Mouse (Mus musculus) embryonic facial prominence, embryonic 12.5 days (tissue): ENCODE data around the gene Alk. TPM values are rescaled to one million over a fixed set of nuclear protein-coding genes. Genes with fewer than 3 reads are reported as not detected.

Experiments used
- ATAC-seq: fragments of 200-750 bp; cut with Nextera tagmentation; 2 replicates; pipeline ENCODE4 v1.8.0; 2017; ENCODE audit not compliant: insufficient number of reproducible peaks, insufficient read depth, low FRiP score, low TSS enrichment
- H3K27ac ChIP-seq: fragments of 300-500 bp; sonication (generic); 2 replicates; pipeline ENCODE4 v1.5.1; 2016; ENCODE audit warnings: mild to moderate bottlenecking
- H3K27me3 ChIP-seq: fragments of 300-500 bp; sonication (generic); 2 replicates; pipeline ENCODE4 v1.6.1; 2016; ENCODE audit warnings: mild to moderate bottlenecking, moderate library complexity
- H3K36me3 ChIP-seq: fragments of 300-500 bp; sonication (generic); 2 replicates; pipeline ENCODE4 v1.6.1; 2016; ENCODE audit warnings: mild to moderate bottlenecking
- H3K4me1 ChIP-seq: fragments of 300-500 bp; sonication (generic); 2 replicates; pipeline ENCODE4 v1.6.1; 2016
- H3K4me2 ChIP-seq: fragments of 300-500 bp; sonication (generic); replicated peaks from 2 replicates; pipeline ENCODE4 v1.6.1; 2016; ENCODE audit warnings: mild to moderate bottlenecking, moderate library complexity
- H3K4me3 ChIP-seq: fragments of 300-500 bp; sonication (generic); 2 replicates; pipeline ENCODE4 v1.5.1; 2016; ENCODE audit warnings: mild to moderate bottlenecking
- H3K9ac ChIP-seq: fragments of 300-500 bp; sonication (generic); 2 replicates; pipeline ENCODE4 v1.6.1; 2016; ENCODE audit warnings: mild to moderate bottlenecking, moderate library complexity
- H3K9me3 ChIP-seq: fragments of 300-500 bp; sonication (generic); 2 replicates; pipeline ENCODE4 v1.6.1; 2016; ENCODE audit warnings: mild to moderate bottlenecking, moderate library complexity
- WGBS: fragments of 180-500 bp; shearing (Covaris S2); methylation state at CpG from one replicate; pipeline ENCODE4 v1.1.7; 2016; 5-methylcytosine and 5-hydroxymethylcytosine counted together
- polyA plus RNA-seq: library from polyadenylated mRNA; unstranded; fragments of >200 nt; fragmentation: Nextera tagmentation; extraction: Ambion mirVana; gene quantifications from 2 replicates; pipeline ENCODE4 v1.2.1, GENCODE M21; 2016

The Alk gene
- polyA plus RNA-seq, 1 experiment from 2014 or later: 1.0 TPM

GRCm38 (mm10) chr17:72039176-72039948 lies 565.1 kb downstream of the Alk start:
- no peak overlapping the region for H3K9ac ChIP-seq
- no peaks in the 10 kb centered on the region for H3K27me3 ChIP-seq
- no peak overlapping the region for H3K27ac ChIP-seq
- no peaks in the 10 kb centered on the region for H3K9me3 ChIP-seq
- no peak for ATAC-seq
- no peaks in the 10 kb centered on the region for H3K4me1 ChIP-seq
- H3K4me2 ChIP-seq: no peak overlapping the region
- H3K4me3 ChIP-seq: no peak overlapping the region
- WGBS: 82% methylated on average over 7 of the region's 7 CpGs
- no peaks in the 10 kb centered on the region for H3K36me3 ChIP-seq

- H3K4me2 ChIP-seq: no peak overlapping the region
- H3K4me1 ChIP-seq: no peaks in the 10 kb centered on the region
- H3K27ac ChIP-seq: no peak overlapping the region
- no peaks in the 10 kb centered on the region for H3K27me3 ChIP-seq
- H3K36me3 ChIP-seq: no peaks in the 10 kb centered on the region
- WGBS: 83% methylated on average over 5 of the region's 5 CpGs
- no peak for ATAC-seq
- H3K9me3 ChIP-seq: no peaks in the 10 kb centered on the region
- H3K9ac ChIP-seq: no peak overlapping the region
- H3K4me3 ChIP-seq: no peak overlapping the region
Measured at GRCm38 (mm10) chr17:72038371-72038770, 566.1 kb downstream of the Alk start.

- H3K4me1 ChIP-seq: no peaks in the 10 kb centered on the region
- H3K36me3 ChIP-seq: no peaks in the 10 kb centered on the region
- H3K27me3 ChIP-seq: no peaks in the 10 kb centered on the region
- H3K4me3 ChIP-seq: no peak overlapping the region
- no peak overlapping the region for H3K9ac ChIP-seq
- 80% methylated on average over 7 of the region's 7 CpGs for WGBS
- H3K27ac ChIP-seq: no peak overlapping the region
- H3K4me2 ChIP-seq: no peak overlapping the region
- ATAC-seq: no peak
- no peaks in the 10 kb centered on the region for H3K9me3 ChIP-seq
Measured at GRCm38 (mm10) chr17:72030672-72031071, 573.8 kb downstream of the Alk start.

- Histone ChIP-seq H3K27me3 (no peaks in the 10 kb centered on the region), H3K36me3 (no peaks in the 10 kb centered on the region), H3K4me3 (no peak overlapping the region), H3K9ac (no peak overlapping the region), H3K4me2 (no peak overlapping the region), H3K27ac (no peak overlapping the region), H3K4me1 (no peaks in the 10 kb centered on the region), H3K9me3 (no peaks in the 10 kb centered on the region)
- ATAC-seq: no peak
- WGBS: 70% methylated on average over 9 of the region's 9 CpGs
Measured at GRCm38 (mm10) chr17:72023323-72023722, 581.1 kb downstream of the Alk start.

GRCm38 (mm10) chr17:72021733-72022669 lies 582.4 kb downstream of the Alk start:
- Histone ChIP-seq H3K27ac (no peak overlapping the region), H3K9me3 (no peaks in the 10 kb centered on the region), H3K27me3 (no peaks in the 10 kb centered on the region), H3K9ac (no peak overlapping the region), H3K4me2 (no peak overlapping the region), H3K4me1 (no peaks in the 10 kb centered on the region), H3K4me3 (no peak overlapping the region), H3K36me3 (no peaks in the 10 kb centered on the region)
- no peak for ATAC-seq
- WGBS: 75% methylated on average over 10 of the region's 10 CpGs

- no peak overlapping the region for H3K4me2 ChIP-seq
- no peaks in the 10 kb centered on the region for H3K4me1 ChIP-seq
- H3K36me3 ChIP-seq: no peaks in the 10 kb centered on the region
- no peaks in the 10 kb centered on the region for H3K27me3 ChIP-seq
- no peak overlapping the region for H3K9ac ChIP-seq
- H3K4me3 ChIP-seq: no peak overlapping the region
- H3K27ac ChIP-seq: no peak overlapping the region
- H3K9me3 ChIP-seq: no peaks in the 10 kb centered on the region
- ATAC-seq: no peak
Measured at GRCm38 (mm10) chr17:72017329-72017728, 587.1 kb downstream of the Alk start.

GRCm38 (mm10) chr17:72015253-72015652 lies 589.2 kb downstream of the Alk start:
- 85% methylated on average over 3 of the region's 3 CpGs for WGBS
- Histone ChIP-seq H3K27me3 (no peaks in the 10 kb centered on the region), H3K9ac (no peak overlapping the region), H3K27ac (no peak overlapping the region), H3K4me2 (no peak overlapping the region), H3K4me1 (no peaks in the 10 kb centered on the region), H3K4me3 (no peak overlapping the region), H3K9me3 (no peaks in the 10 kb centered on the region), H3K36me3 (no peaks in the 10 kb centered on the region)
- ATAC-seq: no peak

- ATAC-seq: no peak
- no peak overlapping the region for H3K27ac ChIP-seq
- no peaks in the 10 kb centered on the region for H3K4me1 ChIP-seq
- 48% methylated on average over 9 of the region's 9 CpGs for WGBS
- no peaks in the 10 kb centered on the region for H3K36me3 ChIP-seq
- no peak overlapping the region for H3K4me3 ChIP-seq
- H3K9ac ChIP-seq: no peak overlapping the region
- H3K27me3 ChIP-seq: no peaks in the 10 kb centered on the region
- H3K9me3 ChIP-seq: no peaks in the 10 kb centered on the region
- H3K4me2 ChIP-seq: no peak overlapping the region
Measured at GRCm38 (mm10) chr17:72012775-72013174, 591.7 kb downstream of the Alk start.

- 87% methylated on average over 2 of the region's 2 CpGs for WGBS
- no peaks in the 10 kb centered on the region for H3K9me3 ChIP-seq
- ATAC-seq: no peak
- no peak overlapping the region for H3K27ac ChIP-seq
- no peak overlapping the region for H3K4me3 ChIP-seq
- H3K36me3 ChIP-seq: no peaks in the 10 kb centered on the region
- H3K4me1 ChIP-seq: no peaks in the 10 kb centered on the region
- no peaks in the 10 kb centered on the region for H3K27me3 ChIP-seq
- no peak overlapping the region for H3K9ac ChIP-seq
- H3K4me2 ChIP-seq: no peak overlapping the region
Measured at GRCm38 (mm10) chr17:72009836-72010235, 594.6 kb downstream of the Alk start.

GRCm38 (mm10) chr17:72008389-72008788 lies 596.0 kb downstream of the Alk start:
- no peaks in the 10 kb centered on the region for H3K27me3 ChIP-seq
- no peak for ATAC-seq
- no peaks in the 10 kb centered on the region for H3K9me3 ChIP-seq
- H3K36me3 ChIP-seq: no peaks in the 10 kb centered on the region
- no peak overlapping the region for H3K27ac ChIP-seq
- no peak overlapping the region for H3K4me3 ChIP-seq
- no peak overlapping the region for H3K4me2 ChIP-seq
- H3K4me1 ChIP-seq: no peaks in the 10 kb centered on the region
- 83% methylated on average over 5 of the region's 5 CpGs for WGBS
- H3K9ac ChIP-seq: no peak overlapping the region

GRCm38 (mm10) chr17:72005365-72005764 lies 599.1 kb downstream of the Alk start:
- Histone ChIP-seq H3K9me3 (no peaks in the 10 kb centered on the region), H3K4me2 (no peak overlapping the region), H3K4me1 (no peaks in the 10 kb centered on the region), H3K4me3 (no peak overlapping the region), H3K27ac (no peak overlapping the region), H3K36me3 (no peaks in the 10 kb centered on the region), H3K27me3 (no peaks in the 10 kb centered on the region), H3K9ac (no peak overlapping the region)
- no peak for ATAC-seq
- 85% methylated on average over 6 of the region's 6 CpGs for WGBS
